Mouse (Mus musculus) myocyte (in vitro differentiated cells): ENCODE measurements around the gene Adamtsl5. TPM values are rescaled to one million over a fixed set of nuclear protein-coding genes. Genes with fewer than 3 reads are reported as not detected.
A peak's percentile ranks its signal among the peaks of the same experiment; 100 is the strongest.

Source experiments
- H3K27me3 ChIP-seq: one replicate; pipeline ENCODE4 v1.6.1; 2011; ENCODE audit not compliant: control insufficient read depth, insufficient read depth, insufficient read length
- H3K36me3 ChIP-seq: one replicate; pipeline ENCODE4 v1.6.1; 2011; ENCODE audit not compliant: control insufficient read depth, insufficient read depth
- H3K4me2 ChIP-seq: one replicate; pipeline ENCODE4 v1.6.1; 2011; ENCODE audit warnings: low read depth, control low read depth
- H3K4me3 ChIP-seq: one replicate; pipeline ENCODE4 v1.5.1; 2011; ENCODE audit warnings: mild to moderate bottlenecking, control low read depth, moderate library complexity
- H3K79me2 ChIP-seq: one replicate; pipeline ENCODE4 v1.6.1; 2011; ENCODE audit not compliant: control insufficient read depth, insufficient read depth
- H3ac ChIP-seq: one replicate; pipeline ENCODE4 v1.6.1; 2011; ENCODE audit not compliant: control insufficient read depth, insufficient read length
- CEBPB ChIP-seq: IDR thresholded peaks from 2 replicates; pipeline ENCODE4 v1.6.1; 2011; ENCODE audit warnings: mild to moderate bottlenecking, moderate library complexity; ENCODE audit not compliant: poor library complexity, insufficient read depth, severe bottlenecking
- E2F4 ChIP-seq: IDR thresholded peaks from one replicate; pipeline ENCODE4 v1.6.1; 2011; ENCODE audit warnings: mild to moderate bottlenecking, control low read depth, moderate library complexity; ENCODE audit not compliant: insufficient read depth
- MAX ChIP-seq: IDR thresholded peaks from one replicate; pipeline ENCODE4 v1.6.1; 2011; ENCODE audit warnings: low read depth, mild to moderate bottlenecking, control low read depth
- MYOD1 ChIP-seq, 3 experiments: IDR thresholded peaks; one replicate each; pipeline ENCODE4 v1.6.1; 2011; ENCODE audit warnings: control low read depth in 2 of 3, low read depth in 2 of 3, mild to moderate bottlenecking in 2 of 3, moderate library complexity in 1 of 3; ENCODE audit not compliant: insufficient read length in 2 of 3, control insufficient read depth in 1 of 3
- MYOG ChIP-seq, 3 experiments: IDR thresholded peaks; one replicate each; pipeline ENCODE4 v1.6.1; 2011; ENCODE audit warnings: control low read depth in 2 of 3, low read depth in 2 of 3, mild to moderate bottlenecking in 2 of 3; ENCODE audit not compliant: insufficient read length in 2 of 3, control insufficient read depth in 1 of 3, insufficient read depth in 1 of 3
- POLR2A ChIP-seq: IDR thresholded peaks from one replicate; pipeline ENCODE4 v1.6.1; 2011; ENCODE audit warnings: low read depth, mild to moderate bottlenecking, control low read depth, moderate library complexity; ENCODE audit not compliant: insufficient read length
- POLR2AphosphoS2 ChIP-seq: IDR thresholded peaks from one replicate; pipeline ENCODE4 v1.6.1; 2011; ENCODE audit warnings: low read depth, control low read depth; ENCODE audit not compliant: insufficient read length
- REST ChIP-seq: IDR thresholded peaks from one replicate; pipeline ENCODE4 v1.6.1; 2011; ENCODE audit warnings: mild to moderate bottlenecking, control low read depth, moderate library complexity; ENCODE audit not compliant: insufficient read depth, insufficient read length
- SRF ChIP-seq: IDR thresholded peaks from one replicate; pipeline ENCODE4 v1.6.1; 2011; ENCODE audit warnings: low read depth; ENCODE audit not compliant: control insufficient read depth, insufficient read length
- TCF12 ChIP-seq: IDR thresholded peaks from one replicate; pipeline ENCODE4 v1.6.1; 2011; ENCODE audit warnings: mild to moderate bottlenecking, control low read depth; ENCODE audit not compliant: poor library complexity, insufficient read depth, severe bottlenecking
- TCF3 ChIP-seq: IDR thresholded peaks from one replicate; pipeline ENCODE4 v1.6.1; 2011; ENCODE audit warnings: low read depth, control low read depth; ENCODE audit not compliant: insufficient read length
- USF1 ChIP-seq: IDR thresholded peaks from one replicate; pipeline ENCODE4 v1.6.1; 2011; ENCODE audit warnings: low read depth, mild to moderate bottlenecking, control low read depth, moderate library complexity
- polyA plus RNA-seq: library from polyadenylated mRNA; unstranded; fragments of >200 nt; fragmentation: generic; extraction: Trizol; gene quantifications from one replicate; pipeline ENCODE4 v1.2.1, GENCODE M21; 2012; ENCODE audit warnings: missing spikeins

Adamtsl5 gene
- polyA plus RNA-seq, 1 experiment: 57.8 TPM

DNA sequence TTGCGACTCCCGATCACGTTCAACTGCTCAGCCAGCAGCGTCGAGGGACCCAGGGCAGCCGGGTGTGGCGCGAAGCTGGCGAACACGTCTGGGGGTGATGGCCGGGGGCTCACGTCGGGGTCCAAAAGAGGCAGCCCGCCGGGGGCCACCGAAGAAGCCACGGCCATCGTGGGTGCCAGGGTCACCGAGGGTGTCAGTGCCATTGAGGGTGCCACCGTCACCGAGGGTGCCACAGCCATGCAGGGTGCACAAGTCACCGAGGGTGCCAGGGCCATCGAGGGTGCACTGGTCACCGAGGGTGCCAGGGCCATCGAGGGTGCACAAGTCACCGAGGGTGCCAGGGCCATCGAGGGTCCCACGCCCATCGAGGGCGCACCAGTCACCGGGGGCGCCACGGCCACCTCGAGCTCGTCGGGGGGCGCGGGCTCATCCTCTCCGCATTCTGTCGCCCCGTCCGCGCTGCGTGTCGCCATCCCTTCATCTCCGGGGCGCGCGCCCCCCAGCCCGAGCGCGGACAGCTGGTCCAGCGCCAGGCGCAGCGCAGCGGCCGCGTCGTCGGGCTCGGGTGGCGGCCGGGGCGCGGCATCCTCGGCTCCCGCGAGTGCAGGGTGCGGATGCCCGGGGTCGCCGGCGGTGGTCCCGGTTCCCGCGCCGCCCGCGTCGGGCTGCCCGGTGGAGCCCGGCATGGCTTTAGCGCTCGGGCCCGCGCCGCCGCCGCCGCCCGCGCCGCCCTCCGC is 38.7 kb upstream of the Adamtsl5 start:
- Histone ChIP-seq H3K36me3 (no peaks in the 10 kb centered on the region), H3K79me2 (peaks cover 51% of the 10 kb centered on the region), H3K4me2 (peak overlapping the region; percentile 94), H3ac (peak overlapping the region; percentile 87), H3K27me3 (no peaks in the 10 kb centered on the region), H3K4me3 (peak overlapping the region; percentile 100)
- TF ChIP-seq TCF3 (no peak), MYOG (IDR thresholded peaks at IDR 0.05; ENCODE audit: control insufficient read depth in 1 of 3, insufficient read depth in 1 of 3, insufficient read length in 2 of 3, low read depth in 2 of 3) (peak in 1 of 3 experiments; percentile 14), SRF (no peak), TCF12 (no peak), REST (no peak), MYOD1 (IDR thresholded peaks at IDR 0.05; ENCODE audit: control insufficient read depth in 1 of 3, insufficient read length in 2 of 3, low read depth in 2 of 3) (peak in 1 of 3 experiments; percentile 20), E2F4 (no peak), MAX (no peak), USF1 (no peak), POLR2AphosphoS2 (peak; percentile 6), POLR2A (peak; percentile 5), CEBPB (no peak)

DNA sequence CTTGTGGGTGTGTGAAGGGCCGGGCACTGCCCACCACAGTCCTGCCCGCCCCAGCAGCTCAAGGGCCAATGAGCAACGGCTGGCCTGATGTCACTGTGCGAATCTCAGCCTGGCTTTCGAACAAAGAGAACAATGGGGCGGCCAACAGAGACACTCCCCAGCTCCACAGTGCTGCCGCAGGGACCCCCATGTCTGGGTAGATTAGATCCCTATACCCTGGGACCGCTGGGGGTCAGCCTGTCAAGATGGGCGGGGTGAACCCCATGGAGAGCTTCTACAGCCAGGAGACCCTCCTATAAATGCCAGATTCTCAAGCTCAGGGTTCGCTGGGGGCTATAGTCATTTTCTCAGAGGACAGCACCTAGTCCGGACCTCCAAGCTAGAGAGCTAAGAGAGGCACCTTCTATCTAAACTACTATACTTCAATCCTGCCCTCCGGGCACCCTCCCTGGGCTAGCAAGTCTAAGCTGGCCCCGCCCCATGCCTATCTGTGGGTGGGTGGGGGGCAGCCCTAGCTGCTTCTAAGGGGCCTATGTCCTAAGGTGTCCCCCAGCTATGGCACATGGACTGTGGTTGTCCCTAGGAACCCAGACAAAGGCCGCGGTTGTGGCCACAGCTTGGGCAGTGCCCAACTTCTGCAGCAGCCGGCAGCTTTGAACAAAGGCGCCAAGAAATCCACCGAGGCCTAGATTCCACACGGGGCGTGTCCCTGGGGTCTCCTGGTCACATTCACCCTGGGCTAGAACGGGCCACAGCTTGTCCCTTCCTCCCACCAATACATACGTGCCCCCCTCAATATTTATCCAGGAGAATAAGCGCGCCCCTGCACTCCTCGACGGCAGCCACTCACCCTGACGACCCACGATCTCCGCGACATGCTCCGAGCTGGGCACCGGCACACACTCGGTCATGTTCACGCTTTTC is 37.9 kb upstream of the Adamtsl5 start:
- H3K36me3 ChIP-seq: no peaks in the 10 kb centered on the region
- H3K27me3 ChIP-seq: no peaks in the 10 kb centered on the region
- H3K4me3 ChIP-seq: peak overlapping the region; percentile 100
- H3K79me2 ChIP-seq: peaks cover 51% of the 10 kb centered on the region
- H3K4me2 ChIP-seq: peak overlapping the region; percentile 94
- no peak for TF ChIP-seq TCF12
- TF ChIP-seq E2F4: peak; percentile 40
- TF ChIP-seq POLR2AphosphoS2: peak; percentile 84
- peak; percentile 79 for TF ChIP-seq POLR2A
- TF ChIP-seq REST: no peak
- peak overlapping the region; percentile 87 for H3ac ChIP-seq

DNA sequence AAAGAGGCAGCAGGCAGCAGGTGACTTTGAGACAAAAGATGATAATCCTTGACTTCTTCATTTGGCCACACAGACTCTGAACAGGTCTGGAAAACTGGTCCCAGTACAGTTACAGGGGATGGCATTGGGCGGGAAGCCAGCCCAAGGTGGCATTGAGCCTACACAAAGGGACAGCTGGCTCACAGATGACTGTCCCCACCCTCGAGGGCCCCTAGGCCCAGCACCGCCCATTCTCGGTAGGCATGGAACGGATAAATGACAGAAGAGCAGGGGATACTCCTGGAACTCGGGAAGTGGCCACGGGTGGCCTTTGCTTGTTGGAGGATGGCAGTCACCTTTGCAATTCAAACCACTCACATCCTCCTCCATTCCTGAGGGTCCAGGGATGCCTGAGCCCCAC is 37.1 kb upstream of the Adamtsl5 start:
- Histone ChIP-seq H3K79me2 (peaks cover 51% of the 10 kb centered on the region), H3K27me3 (no peaks in the 10 kb centered on the region), H3K4me2 (peak overlapping the region; percentile 94), H3K36me3 (no peaks in the 10 kb centered on the region), H3ac (peak overlapping the region; percentile 87), H3K4me3 (peak overlapping the region; percentile 100)
- no peak for TF ChIP-seq TCF12
- TF ChIP-seq MYOD1 (IDR thresholded peaks at IDR 0.05; ENCODE audit: control insufficient read depth in 1 of 3, insufficient read length in 2 of 3, low read depth in 2 of 3): peak in 1 of 3 experiments; percentile 80
- peak in 1 of 3 experiments; percentile 77 for TF ChIP-seq MYOG (IDR thresholded peaks at IDR 0.05; ENCODE audit: control insufficient read depth in 1 of 3, insufficient read depth in 1 of 3, insufficient read length in 2 of 3, low read depth in 2 of 3)

DNA sequence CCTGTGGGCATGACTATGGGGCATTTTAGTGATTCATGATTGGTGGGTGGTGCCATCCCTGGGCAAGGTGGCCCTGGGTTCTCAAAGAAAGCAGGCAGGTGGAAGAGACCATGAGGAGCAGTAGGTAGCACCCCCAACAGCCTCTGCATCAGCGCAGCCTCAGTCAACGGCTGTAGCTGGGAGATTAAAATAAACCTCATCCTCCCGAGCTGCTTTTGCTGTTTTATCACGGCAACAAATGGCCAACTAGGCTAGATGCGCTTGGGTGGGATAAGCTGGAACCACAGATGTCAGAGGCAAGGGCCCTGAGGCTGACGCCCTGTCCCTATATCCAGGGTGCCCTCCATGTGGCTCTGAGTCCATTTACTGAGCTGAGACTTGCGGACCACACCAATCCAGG is 36.5 kb upstream of the Adamtsl5 start:
- TF ChIP-seq REST (no peak), E2F4 (no peak), TCF3 (no peak), MAX (no peak), SRF (no peak)
- H3K27me3 ChIP-seq: no peaks in the 10 kb centered on the region
- peaks cover 51% of the 10 kb centered on the region for H3K79me2 ChIP-seq
- peak overlapping the region; percentile 100 for H3K4me3 ChIP-seq
- peaks cover 4% of the 10 kb centered on the region for H3K36me3 ChIP-seq
- no peak overlapping the region for H3ac ChIP-seq
- H3K4me2 ChIP-seq: peak overlapping the region; percentile 94

DNA sequence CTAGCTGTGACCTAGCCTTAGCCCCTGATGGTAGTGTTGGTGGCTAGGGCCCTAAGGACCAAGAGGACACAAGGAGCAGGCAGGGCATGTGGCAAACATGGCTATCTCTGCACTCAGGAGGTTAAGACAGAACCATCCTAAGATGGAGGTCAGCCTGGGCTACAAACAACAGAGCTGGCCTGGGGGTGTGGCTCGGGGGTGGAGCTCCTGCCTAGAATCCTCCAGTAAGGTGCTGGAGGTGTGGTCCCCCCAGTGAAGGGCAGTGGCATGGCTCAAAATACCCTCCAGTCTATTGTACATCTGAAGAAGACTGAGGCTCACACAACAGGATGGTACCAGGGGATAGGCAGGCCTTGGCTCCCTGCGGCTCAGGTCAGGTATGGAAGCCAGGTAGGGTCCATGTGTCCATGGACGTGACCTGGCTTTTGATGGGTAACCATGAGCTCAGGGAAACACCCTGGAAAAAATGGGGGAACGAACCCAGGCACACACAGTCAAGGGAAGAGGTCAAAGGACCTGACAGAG is 36.0 kb upstream of the Adamtsl5 start:
- no peaks in the 10 kb centered on the region for H3K27me3 ChIP-seq
- H3K36me3 ChIP-seq: peaks cover 4% of the 10 kb centered on the region
- no peak overlapping the region for H3ac ChIP-seq
- TF ChIP-seq REST (no peak), MAX (no peak), SRF (no peak), MYOG (IDR thresholded peaks at IDR 0.05; ENCODE audit: control insufficient read depth in 1 of 3, insufficient read depth in 1 of 3, insufficient read length in 2 of 3, low read depth in 2 of 3) (no peak), TCF12 (no peak), POLR2AphosphoS2 (no peak), USF1 (no peak), MYOD1 (IDR thresholded peaks at IDR 0.05; ENCODE audit: control insufficient read depth in 1 of 3, insufficient read length in 2 of 3, low read depth in 2 of 3) (no peak), POLR2A (no peak), TCF3 (no peak), CEBPB (no peak), E2F4 (no peak)
- peaks cover 51% of the 10 kb centered on the region for H3K79me2 ChIP-seq
- peak overlapping the region; percentile 100 for H3K4me3 ChIP-seq
- peak overlapping the region; percentile 94 for H3K4me2 ChIP-seq
